Mouse (Mus musculus) E14TG2a.4 (cell line): Measurements from ENCODE around the gene Lexm.

Experiments used
- CTCF ChIP-seq: conservative IDR thresholded peaks from 2 replicates; pipeline ENCODE4 v1.5.1; 2014; ENCODE audit warnings: low read length
- NANOG ChIP-seq: IDR thresholded peaks from 2 replicates; pipeline ENCODE4 v1.6.1; 2014; ENCODE audit warnings: borderline replicate concordance, low read length, mixed read lengths
- POU5F1 ChIP-seq: IDR thresholded peaks from 2 replicates; pipeline ENCODE4 v1.6.1; 2014; ENCODE audit warnings: low read length, borderline replicate concordance

DNA sequence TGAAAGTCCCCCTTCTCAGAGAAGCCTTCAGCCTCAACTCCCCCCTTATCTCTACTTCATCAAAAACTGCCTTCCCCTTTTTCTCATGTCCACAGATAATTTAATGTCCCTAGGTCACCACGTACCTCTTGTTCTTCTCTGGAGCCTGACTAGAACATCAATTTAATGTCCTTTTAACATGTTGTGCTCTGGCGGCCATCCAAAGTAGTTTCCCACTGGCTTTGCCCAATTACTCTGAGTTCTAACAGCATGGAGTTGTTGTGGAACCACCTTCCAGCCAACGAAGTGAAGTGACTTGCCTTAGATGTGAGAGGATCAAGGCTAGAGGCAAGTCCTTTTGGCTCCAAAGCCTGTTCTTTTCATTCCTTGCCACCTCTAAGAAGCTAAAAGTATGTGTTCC, 75.5 kb downstream of the Lexm start:
- TF ChIP-seq CTCF = no peak
- TF ChIP-seq POU5F1 = no peak
- no peak for TF ChIP-seq NANOG
